Mouse (Mus musculus) layer of hippocampus, adult 9-11 months (tissue): Measurements from ENCODE around the gene Foxl1.
"Not testable (repeated sequence)": the region's sequence is repeated elsewhere in the genome, so short reads cannot be mapped to it uniquely, and the experiment has no call there.

Experiments
- DNase-seq: peaks from one replicate; pipeline ENCODE4 v3.0.0; 2022

The Foxl1 gene

DNA sequence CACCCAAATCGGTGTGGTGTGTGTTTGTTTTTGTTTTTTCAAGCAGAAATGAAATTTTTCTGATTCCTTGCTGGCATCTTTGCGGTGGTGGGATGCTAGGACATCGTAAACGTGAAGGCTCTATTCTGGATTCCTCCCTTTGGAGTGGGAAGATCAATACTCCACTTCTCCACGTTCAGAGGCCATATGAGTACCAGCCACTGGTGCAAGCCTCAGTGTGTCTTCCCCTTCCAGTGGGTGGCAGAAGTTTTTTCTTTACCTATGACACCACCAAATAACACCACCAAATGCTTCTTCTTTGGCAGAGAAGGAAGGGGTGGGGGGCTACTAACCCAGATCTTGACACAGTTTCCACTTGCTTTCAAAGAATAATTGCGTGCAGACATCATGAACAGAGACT is 1.5 kb upstream of the Foxl1 start:
- no peak for DNase-seq

DNA sequence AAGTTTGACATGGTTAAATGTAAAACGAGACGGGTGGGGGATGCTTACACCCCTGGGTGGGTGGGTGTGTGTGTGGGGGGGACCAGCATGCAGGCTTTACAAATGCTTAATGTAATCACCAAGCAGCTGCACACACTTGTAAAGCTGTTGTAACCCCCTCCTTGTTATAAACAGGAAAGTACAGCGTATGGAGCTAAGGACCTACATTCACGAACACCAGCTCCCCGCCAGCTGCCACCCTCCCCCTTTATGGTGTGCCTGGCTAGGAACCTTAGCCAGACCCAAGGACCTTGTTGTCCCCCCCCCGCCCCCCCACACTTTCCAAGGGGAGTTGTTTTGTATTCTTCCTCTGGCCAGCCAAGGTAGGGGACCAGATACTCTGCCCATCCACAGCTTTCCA is 1.0 kb upstream of the Foxl1 start:
- no peak for DNase-seq

DNA sequence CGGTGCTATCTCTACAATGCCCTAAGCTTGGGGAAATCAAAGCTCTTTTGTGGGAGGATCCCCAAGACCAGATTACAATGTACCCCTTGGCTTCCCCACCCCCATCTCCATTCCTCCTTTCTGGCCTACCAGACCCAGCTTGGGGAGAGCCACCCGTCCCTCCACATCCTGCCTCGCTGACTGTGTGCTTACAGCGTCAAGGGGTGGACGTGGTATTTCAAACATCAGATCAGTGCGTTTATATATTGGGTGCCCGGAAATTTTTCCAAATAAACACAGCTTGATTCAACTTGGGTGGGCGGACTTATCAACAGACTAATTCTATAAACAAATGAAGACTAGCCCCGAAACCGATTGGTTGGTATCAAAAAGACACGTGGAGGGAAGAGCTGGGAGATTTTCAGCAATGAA is 444 bp upstream of the Foxl1 start:
- DNase-seq: no peak

DNA sequence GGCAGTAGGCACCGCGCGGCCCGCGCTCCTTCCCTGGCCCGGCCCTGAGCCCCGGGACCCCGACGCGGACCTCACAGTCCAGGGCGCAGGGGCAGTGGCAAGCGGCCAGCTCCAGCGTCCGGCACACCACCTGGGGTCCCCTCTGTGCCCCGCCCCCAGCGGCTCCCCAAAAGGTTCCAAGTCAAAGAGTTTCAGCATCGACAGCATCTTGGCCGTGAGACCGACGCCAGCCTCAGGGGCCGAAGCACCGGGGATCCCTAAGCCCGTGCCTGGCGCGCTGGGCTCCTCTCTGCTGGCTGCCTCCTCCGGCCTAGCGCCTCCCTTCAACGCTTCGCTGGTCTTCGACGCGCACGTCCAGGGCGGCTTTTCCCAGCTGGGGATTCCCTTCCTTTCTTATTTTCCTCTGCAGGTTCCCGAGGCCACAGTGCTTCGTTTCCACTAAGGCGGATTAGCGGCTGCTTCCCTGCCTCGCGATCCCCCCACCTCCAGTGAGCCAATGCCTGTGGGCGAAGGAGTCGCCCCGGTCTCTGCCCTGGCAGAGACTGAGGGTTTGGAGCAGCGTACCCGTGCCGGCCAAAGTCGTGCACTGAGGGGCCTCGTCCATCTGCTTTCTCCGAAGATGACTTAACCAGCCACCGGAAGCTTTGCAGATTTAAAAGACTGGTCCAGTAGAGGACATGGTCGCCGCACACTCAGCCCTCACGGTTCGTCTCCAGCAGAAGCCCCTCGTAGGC is 958 bp downstream of the Foxl1 start:
- no peak for DNase-seq

GRCm38 (mm10) chr8:121129265-121129940 is 1.7 kb downstream of the Foxl1 start:
- no peak for DNase-seq

GRCm38 (mm10) chr8:121130522-121130921 is 2.8 kb downstream of the Foxl1 start:
- no peak for DNase-seq

DNA sequence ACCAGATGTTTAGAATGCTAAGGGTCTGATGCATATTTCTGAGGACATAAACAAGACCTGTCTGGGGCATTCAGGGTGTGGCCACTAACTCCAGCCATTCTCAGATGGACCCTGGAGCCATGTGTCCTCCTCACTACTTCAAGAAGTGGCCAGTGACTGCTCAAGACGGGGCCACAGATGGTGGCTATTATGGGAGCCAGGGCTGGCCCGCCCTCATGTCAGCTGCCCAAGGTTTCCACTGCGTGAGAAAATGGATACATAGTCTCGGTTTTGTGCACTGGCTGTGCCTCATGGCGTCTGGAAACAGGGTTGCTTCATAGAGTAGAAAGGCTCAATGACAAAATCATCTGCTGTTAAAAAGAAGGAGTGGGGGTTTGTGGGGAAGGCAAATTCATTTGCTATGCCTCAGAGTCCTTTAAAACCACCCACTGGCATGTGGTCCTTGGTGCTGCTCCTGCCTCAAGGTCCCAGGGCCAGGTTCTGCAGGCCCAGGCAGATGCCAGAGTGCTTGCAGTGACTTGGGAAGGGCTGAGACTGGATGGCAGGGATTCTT is 5.3 kb downstream of the Foxl1 start:
- DNase-seq: no peak

GRCm38 (mm10) chr8:121134102-121134501 is 6.4 kb downstream of the Foxl1 start:
- DNase-seq: no peak

GRCm38 (mm10) chr8:121134512-121134911 is 6.8 kb downstream of the Foxl1 start:
- no peak for DNase-seq

- no peak for DNase-seq
These were observed 9.1 kb downstream of the Foxl1 start for GRCm38 (mm10) chr8:121136856-121137255.

- DNase-seq: not testable (repeated sequence)
These were observed 17.9 kb downstream of the Foxl1 start for GRCm38 (mm10) chr8:121145457-121146134.

DNA sequence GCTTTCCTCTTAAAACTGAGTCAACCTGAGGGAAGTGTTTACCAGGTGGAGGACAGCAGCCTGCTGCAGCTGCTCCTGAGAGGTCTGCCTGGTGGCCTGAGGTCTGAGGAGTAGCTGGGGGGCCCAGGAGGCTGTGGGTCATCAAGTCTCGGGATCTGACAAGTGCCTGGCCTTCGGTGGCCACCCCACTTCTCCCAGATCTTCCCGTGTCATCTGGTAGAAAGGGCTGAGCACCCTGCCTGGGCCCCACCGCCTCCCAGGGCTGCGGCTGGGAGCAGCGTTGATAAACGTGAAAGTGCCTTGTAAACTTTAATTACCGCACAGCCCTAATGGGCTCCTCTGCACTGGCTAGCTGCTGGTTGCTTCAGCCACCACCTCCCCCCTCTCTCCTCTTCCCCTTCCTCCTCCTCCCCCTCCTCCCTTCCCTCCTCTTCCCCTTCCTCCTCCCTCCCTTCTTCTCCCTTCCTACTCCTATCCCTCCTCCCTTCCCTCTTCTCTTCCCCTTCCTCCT is 20.9 kb downstream of the Foxl1 start:
- no peak for DNase-seq

GRCm38 (mm10) chr8:121152394-121152793 is 24.7 kb downstream of the Foxl1 start:
- DNase-seq: no peak

DNA sequence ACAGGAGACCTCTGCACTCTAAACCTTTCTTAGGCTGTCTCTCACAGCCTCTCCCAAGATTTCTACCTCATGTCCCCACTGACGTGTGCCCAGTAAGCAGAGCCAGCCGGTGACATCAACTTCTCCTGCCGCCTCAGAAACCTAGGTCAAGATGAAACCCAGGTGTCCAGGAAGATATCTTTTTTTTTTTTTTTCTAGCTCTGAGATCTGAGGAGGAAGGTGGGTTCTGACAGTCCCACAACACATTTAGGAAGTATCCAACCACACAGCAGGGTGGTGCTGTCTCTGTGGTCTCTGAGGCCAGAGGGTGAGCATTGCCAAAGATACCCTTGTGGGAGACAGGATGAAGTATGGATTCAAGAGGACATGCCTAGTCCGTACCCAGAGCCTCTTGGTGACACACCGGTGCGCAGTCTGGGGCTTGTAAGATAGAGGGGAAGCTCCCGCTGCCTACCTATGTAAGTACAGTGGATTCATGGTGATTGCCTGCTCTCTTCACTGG is 29.3 kb downstream of the Foxl1 start:
- DNase-seq: no peak

DNA sequence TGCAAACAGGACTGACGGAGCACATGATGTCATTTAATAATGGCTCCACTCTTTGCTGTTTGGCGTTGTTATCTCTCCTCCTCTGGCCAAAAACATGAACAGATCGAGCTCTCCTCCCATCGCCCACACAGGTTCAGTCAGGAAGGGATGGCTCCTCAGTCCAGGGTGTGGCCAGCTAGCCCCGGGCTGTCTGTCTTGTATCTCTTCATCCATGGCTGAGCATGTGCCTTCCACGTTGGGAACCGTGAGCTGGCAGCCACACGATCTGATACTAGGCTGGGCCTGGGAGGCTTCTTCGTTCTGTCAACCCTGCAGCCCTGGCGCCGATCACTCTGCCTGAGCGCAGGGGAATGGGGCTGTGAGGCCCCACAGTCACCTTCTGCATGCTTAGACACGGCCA is 31.1 kb downstream of the Foxl1 start:
- DNase-seq: no peak

DNA sequence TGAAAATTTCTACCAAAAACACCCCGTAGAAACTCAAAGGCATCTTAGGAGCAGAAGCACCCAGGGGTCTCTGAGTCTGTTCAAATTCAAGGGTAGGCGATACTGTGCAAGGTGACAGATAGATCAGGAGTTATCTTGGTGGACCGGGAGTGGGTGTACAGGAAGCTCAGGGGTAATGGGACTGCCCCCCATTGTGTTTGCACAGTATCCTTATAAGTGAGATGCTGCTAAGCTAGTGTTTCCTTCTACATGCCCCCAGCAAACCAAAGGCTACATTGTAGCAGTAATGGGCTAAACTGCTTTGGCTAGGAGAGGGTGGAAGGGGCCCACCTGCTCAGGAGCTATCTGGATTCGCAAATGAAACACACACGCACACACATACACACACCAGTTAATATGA is 33.7 kb downstream of the Foxl1 start:
- no peak for DNase-seq

DNA sequence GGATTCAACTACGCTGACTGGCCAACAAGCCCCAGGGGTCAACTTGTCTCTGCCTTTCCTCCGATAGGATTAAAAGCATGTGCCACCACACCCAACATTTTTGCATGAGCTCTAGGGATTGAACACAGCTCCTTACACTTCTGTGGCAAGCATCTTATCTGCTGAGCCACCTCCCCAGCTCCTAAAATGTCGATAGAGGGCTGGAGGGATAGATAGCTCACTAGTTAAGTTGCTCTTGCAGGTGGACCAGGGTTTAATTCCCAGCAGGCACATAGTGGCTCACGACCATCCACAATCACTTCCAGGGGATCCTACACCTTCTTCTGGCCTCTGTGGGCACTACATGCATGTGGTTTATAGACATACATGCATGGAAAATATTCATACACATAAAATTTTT is 34.7 kb downstream of the Foxl1 start:
- DNase-seq: no peak

DNA sequence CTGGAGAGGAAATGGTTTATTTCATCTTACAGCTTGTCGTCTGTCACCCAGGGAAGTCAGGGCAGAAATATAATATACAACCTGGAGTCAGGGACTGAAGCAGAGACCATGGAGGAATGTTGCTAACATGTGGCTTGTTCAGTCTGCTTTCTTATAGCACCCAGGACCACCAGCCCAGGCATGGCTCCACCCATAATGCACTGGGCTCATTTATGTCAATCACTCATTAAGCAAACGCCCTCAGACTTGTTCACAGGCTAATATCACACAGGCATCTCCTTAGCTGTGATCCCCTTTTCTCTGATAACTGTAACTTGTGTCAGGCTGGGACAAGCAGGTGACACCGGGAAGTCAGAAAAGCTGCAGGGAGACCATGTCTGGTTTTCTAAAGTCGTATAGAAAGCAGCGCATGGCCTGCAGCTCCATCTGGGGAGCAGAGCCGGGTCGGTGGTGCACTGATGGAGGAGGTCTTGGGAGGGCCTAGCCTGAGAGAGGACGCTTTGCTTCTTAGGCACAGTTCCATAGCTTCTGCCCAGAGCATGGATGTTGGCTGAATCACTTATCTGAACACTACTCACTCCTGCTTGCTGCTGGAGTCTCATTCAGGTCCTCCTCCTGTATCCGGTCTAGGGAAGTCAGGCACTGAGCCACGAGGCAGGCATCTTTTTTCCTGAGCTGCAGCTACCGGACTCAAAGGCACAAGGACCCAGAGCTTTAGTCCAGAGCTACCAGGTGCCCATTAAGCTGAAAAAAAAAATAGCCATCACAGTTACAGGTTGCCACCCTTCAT is 35.4 kb downstream of the Foxl1 start:
- DNase-seq: no peak

- no peak for DNase-seq
These were observed 36.3 kb downstream of the Foxl1 start for GRCm38 (mm10) chr8:121164017-121164469.

GRCm38 (mm10) chr8:121168033-121168432 is 40.3 kb downstream of the Foxl1 start:
- no peak for DNase-seq

DNA sequence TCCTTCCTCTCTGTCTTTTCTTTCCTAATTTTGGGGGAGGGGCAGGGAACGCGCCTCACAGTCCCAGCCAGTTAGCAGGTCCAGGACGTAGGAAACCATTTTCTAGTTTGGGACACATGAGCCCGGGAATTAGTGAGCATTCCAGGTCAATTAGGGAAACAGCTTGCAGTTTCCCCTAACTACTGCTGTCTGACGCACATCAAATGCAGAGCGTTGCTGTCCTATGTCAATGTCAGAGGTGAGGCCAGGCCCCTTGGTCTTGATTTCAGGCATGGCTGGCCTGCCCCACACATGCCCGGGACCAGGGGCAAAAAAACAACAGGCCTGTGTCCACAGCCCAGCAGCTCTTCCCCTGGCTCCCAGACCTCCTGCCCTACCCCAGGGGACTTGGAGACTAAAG is 42.4 kb downstream of the Foxl1 start:
- DNase-seq: no peak
